Mouse (Mus musculus) liver, embryonic 14.5 days (tissue): ENCODE data around the gene Slc15a3.

ENCODE experiments used
- CTCF ChIP-seq: IDR thresholded peaks from 2 replicates; pipeline ENCODE4 v1.5.1; 2016; ENCODE audit warnings: antibody characterized with exemption, low read depth, control low read depth
- EP300 ChIP-seq: IDR thresholded peaks from 2 replicates; pipeline ENCODE4 v1.6.1; 2016; ENCODE audit warnings: antibody characterized with exemption, low read depth

GRCm38 (mm10) chr19:10815871-10816270 lies 23.7 kb upstream of the Slc15a3 start:
- TF ChIP-seq CTCF (no peak), EP300 (no peak)
